Mouse (Mus musculus) embryo, embryonic 11.5 days (tissue): ENCODE measurements around the gene Fbxl12.

Experiments
- DNase-seq: peaks from one replicate; pipeline ENCODE4 v3.0.0-alpha.2; 2012; ENCODE audit warnings: low read depth, low spot score

Gene Fbxl12

GRCm38 (mm10) chr9:20571060-20571459 is 73.5 kb downstream of the Fbxl12 start:
- DNase-seq, result no peak
